Mouse (Mus musculus): ENCODE measurements around the gene Dcun1d4.

- TF ChIP-seq CTCF (IDR thresholded peaks at IDR 0.05; ENCODE audit: extremely low read depth, insufficient read depth, insufficient read length, insufficient replicate concordance) (no peak), POLR2A (IDR thresholded peaks at IDR 0.05; ENCODE audit: low read depth, low read length) (no peak)
These were observed at the start of gene Dcun1d4 for GRCm38 (mm10) chr5:73480700-73481099.
